Mouse (Mus musculus): ENCODE data around the gene Enpp4. TPM values are rescaled to one million over a fixed set of nuclear protein-coding genes. Genes with fewer than 3 reads are reported as not detected.
A peak's percentile ranks its signal among the peaks of the same experiment; 100 is the strongest.

The Enpp4 gene
- total and polyA plus RNA-seq, 3 experiments: 8.5 to 24.6 (median 21.6) TPM

DNA sequence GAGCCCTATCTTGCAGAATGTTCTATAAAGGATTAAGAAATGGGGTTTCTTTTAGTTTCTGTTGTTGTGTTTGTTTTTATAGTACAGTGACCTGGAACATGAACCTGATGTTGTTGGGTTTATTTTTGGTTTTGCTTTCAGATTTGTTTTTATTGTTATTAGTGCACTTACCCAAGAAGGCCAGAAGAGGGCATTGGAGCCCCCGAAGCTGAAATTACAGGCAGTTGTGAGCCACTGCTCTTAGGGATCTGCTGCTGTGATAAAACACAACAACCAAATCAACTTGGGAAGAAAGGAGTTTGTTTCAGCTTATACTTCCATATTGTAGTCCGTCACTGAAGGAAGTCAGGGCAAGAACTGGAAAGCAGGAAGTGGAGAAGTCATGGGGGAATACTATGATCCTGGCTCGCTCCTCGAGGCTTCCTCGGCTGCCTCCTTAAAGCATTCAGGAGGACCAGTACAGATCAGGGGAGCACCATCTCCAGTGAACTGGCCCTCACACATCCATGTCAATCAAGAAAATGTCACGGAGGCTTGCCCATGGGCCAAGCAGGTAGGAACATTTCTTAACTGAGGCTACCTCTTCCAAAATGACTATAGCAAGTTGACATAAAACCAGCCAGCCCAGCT, 29.4 kb downstream of the Enpp4 start:
- intact Hi-C loops (cut with DNase I): loop anchor here (1.0 to 5.0 kb wide), 2 partner anchors 54 to 181 kb away; no protein-coding TSS in a partner anchor
- Histone ChIP-seq H3K27me3 (ENCODE audit: control insufficient read depth, insufficient read depth, low read length) (no peaks in the 10 kb centered on the region), H3K9ac (ENCODE audit: low read depth, low read length) (peak overlapping the region; percentile 9; the same call in 1 of the 2 replicates), H3K4me1 (ENCODE audit: control insufficient read depth, insufficient read depth, low read length) (peaks cover 6% of the 10 kb centered on the region), H3K4me3 (peak overlapping the region; percentile 18; the same call in 1 of the 2 replicates), H3K27ac (peak overlapping the region; percentile 78), H3K36me3 (ENCODE audit: control insufficient read depth, insufficient read depth, low read length) (no peaks in the 10 kb centered on the region), H3K79me2 (replicated peaks; ENCODE audit: control insufficient read depth, insufficient read depth, low read length) (peaks cover 2% of the 10 kb centered on the region; the same call in 1 of the 2 replicates)
- 34% methylated on average over 6 of the region's 6 CpGs for WGBS
- peak; percentile 23 to 25 for DNase-seq
- TF ChIP-seq POLR2A (IDR thresholded peaks at IDR 0.05; ENCODE audit: insufficient read depth, low read depth, low read length): no peak
- TF ChIP-seq EP300 (IDR thresholded peaks at IDR 0.05; ENCODE audit: insufficient read depth, low read depth, low read length): peak; percentile 50; the same call in 1 of the 2 replicates
- peak; percentile 88 for TF ChIP-seq CTCF (IDR thresholded peaks at IDR 0.05)

DNA sequence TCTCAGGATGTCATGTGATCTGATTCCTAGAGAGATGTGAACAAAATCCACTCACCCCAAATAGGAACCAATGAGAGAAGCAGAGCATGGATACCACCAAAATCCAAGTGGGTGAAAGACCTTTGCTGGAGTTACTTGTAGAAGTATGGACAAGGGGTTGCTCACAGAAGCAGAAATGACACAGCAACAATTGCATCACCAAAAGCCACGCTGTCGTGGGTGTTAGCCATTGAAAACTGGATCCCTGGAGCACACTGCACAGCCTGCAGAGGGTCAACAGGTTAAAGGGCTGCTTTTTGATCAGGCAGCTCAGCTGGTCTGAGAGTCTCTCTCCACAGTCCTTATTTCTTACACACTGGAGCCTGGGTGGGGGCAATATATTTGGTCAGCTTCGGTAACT, 30.0 kb downstream of the Enpp4 start:
- Histone ChIP-seq H3K27me3 (ENCODE audit: control insufficient read depth, insufficient read depth, low read length) (no peaks in the 10 kb centered on the region), H3K27ac (peak overlapping the region; percentile 78), H3K79me2 (replicated peaks; ENCODE audit: control insufficient read depth, insufficient read depth, low read length) (peaks cover 2% of the 10 kb centered on the region; the same call in 1 of the 2 replicates), H3K36me3 (ENCODE audit: control insufficient read depth, insufficient read depth, low read length) (no peaks in the 10 kb centered on the region), H3K4me3 (peak overlapping the region; percentile 7; the same call in 1 of the 2 replicates), H3K9ac (ENCODE audit: low read depth, low read length) (no peak overlapping the region), H3K4me1 (ENCODE audit: control insufficient read depth, insufficient read depth, low read length) (peaks cover 6% of the 10 kb centered on the region)
- peak in 1 of 2 experiments; percentile 30 for DNase-seq
- WGBS: 77% methylated on average over 3 of the region's 3 CpGs
- no peak for TF ChIP-seq CTCF (IDR thresholded peaks at IDR 0.05)
- TF ChIP-seq EP300 (IDR thresholded peaks at IDR 0.05; ENCODE audit: insufficient read depth, low read depth, low read length): no peak
- TF ChIP-seq POLR2A (IDR thresholded peaks at IDR 0.05; ENCODE audit: insufficient read depth, low read depth, low read length): no peak
- intact Hi-C loops (cut with DNase I): loop anchor here (5.0 kb wide), 1 partner anchor 182 kb away; no protein-coding TSS in a partner anchor

DNA sequence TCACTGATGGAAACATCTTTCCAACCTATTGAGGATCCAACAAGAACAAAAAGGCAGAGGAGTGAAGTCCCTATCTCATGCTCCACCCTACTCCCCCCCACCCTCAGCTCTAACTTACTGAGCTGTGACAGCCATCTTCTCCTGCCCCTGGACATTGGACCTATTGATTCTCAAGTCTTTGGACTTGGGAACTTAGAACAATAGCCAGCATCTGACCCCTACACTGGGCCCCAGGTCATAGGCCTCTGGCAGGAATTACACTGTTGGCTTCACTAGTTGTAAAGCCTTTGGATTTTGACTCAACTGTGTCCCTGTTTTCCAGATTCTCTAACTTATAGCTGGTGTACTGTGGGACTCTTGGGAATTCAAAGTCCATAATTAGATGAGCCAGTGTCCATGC, 33.9 kb downstream of the Enpp4 start:
- TF ChIP-seq EP300 (IDR thresholded peaks at IDR 0.05; ENCODE audit: insufficient read depth, low read depth, low read length): no peak
- TF ChIP-seq POLR2A (IDR thresholded peaks at IDR 0.05; ENCODE audit: insufficient read depth, low read depth, low read length): no peak
- no peak for TF ChIP-seq CTCF (IDR thresholded peaks at IDR 0.05)
- intact Hi-C loops (cut with DNase I): no loop called here

DNA sequence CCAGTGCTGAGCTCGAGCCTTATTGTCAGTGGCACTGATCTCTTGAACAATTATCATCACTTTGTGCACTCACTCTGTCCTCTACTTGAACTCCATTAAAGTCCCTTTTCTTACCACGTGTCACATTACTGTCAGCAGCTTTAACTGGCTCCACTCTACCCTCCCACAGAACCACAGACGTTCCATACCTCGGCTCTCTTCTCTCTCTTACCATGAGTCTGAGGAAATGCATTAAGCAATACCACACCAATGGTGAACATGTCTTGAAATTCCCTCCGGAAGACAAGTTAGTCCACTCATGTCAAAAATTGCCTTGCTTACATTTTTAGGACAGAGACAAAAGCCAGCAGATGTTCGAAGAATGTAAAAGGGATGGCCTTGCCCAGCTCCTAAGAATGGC, 36.7 kb downstream of the Enpp4 start:
- no peak overlapping the region for H3K4me3 ChIP-seq
- WGBS: 70% methylated on average over 6 of the region's 6 CpGs
- no peak for DNase-seq

More for the DNA sequence above, 33.9 kb downstream of the Enpp4 start:
- no peak overlapping the region for H3K4me3 ChIP-seq
- peaks cover 3% of the 10 kb centered on the region; the same call in 1 of the 2 replicates for H3K4me1 ChIP-seq (ENCODE audit: control insufficient read depth, insufficient read depth, low read length)
- H3K9ac ChIP-seq (ENCODE audit: low read depth, low read length): no peak overlapping the region
- no peaks in the 10 kb centered on the region for H3K36me3 ChIP-seq (ENCODE audit: control insufficient read depth, insufficient read depth, low read length)
- H3K79me2 ChIP-seq (replicated peaks; ENCODE audit: control insufficient read depth, insufficient read depth, low read length): no peaks in the 10 kb centered on the region
- no peak overlapping the region for H3K27ac ChIP-seq
- DNase-seq: no peak
- H3K27me3 ChIP-seq (ENCODE audit: control insufficient read depth, insufficient read depth, low read length): no peaks in the 10 kb centered on the region

DNA sequence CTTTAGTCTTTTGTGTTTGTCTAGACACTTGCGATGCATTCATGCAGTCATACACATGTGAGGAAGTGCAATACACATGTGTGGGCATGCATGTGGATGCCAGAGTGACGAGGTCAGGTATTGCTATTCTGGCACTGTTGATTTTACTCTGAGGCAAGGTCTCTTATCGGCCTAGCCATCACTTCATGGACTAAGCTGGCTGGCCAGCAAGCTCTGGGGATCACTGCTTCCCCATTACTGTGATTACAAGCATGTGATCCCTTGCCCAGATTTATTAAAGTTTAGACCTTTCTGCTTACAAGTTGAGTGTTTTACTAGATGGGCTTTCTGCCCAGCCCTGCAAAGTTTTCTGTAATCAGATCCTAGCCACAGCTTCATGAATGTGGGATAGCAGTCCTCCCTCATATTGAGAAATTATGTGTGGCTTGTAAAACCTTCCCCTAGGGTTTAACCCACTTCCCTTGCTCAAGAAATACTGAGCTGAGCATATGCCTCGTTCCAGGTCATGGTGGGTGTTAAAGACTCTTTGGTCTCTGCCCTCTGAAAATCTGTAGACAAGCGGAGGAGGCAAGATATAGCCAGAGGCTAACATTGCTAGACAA, 44.2 kb downstream of the Enpp4 start:
- H3K27ac ChIP-seq: no peak overlapping the region
- TF ChIP-seq POLR2A (IDR thresholded peaks at IDR 0.05; ENCODE audit: insufficient read depth, low read depth, low read length) (no peak), EP300 (IDR thresholded peaks at IDR 0.05; ENCODE audit: insufficient read depth, low read depth, low read length) (no peak), CTCF (IDR thresholded peaks at IDR 0.05) (no peak)
- H3K36me3 ChIP-seq (ENCODE audit: control insufficient read depth, insufficient read depth, low read length): no peaks in the 10 kb centered on the region
- no peak overlapping the region for H3K9ac ChIP-seq (ENCODE audit: low read depth, low read length)
- H3K79me2 ChIP-seq (replicated peaks; ENCODE audit: control insufficient read depth, insufficient read depth, low read length): no peaks in the 10 kb centered on the region
- no peaks in the 10 kb centered on the region for H3K4me1 ChIP-seq (ENCODE audit: control insufficient read depth, insufficient read depth, low read length)
- no peaks in the 10 kb centered on the region for H3K27me3 ChIP-seq (ENCODE audit: control insufficient read depth, insufficient read depth, low read length)
- no peak overlapping the region for H3K4me3 ChIP-seq
- intact Hi-C loops (cut with DNase I): no loop called here
- 76% methylated on average over 5 of the region's 5 CpGs for WGBS
- DNase-seq: no peak

More for the DNA sequence above, 36.7 kb downstream of the Enpp4 start:
- no peaks in the 10 kb centered on the region for H3K79me2 ChIP-seq (replicated peaks; ENCODE audit: control insufficient read depth, insufficient read depth, low read length)
- H3K27ac ChIP-seq: no peak overlapping the region
- TF ChIP-seq EP300 (IDR thresholded peaks at IDR 0.05; ENCODE audit: insufficient read depth, low read depth, low read length) (no peak), CTCF (IDR thresholded peaks at IDR 0.05) (no peak), POLR2A (IDR thresholded peaks at IDR 0.05; ENCODE audit: insufficient read depth, low read depth, low read length) (no peak)
- H3K36me3 ChIP-seq (ENCODE audit: control insufficient read depth, insufficient read depth, low read length): no peaks in the 10 kb centered on the region
- H3K9ac ChIP-seq (ENCODE audit: low read depth, low read length): no peak overlapping the region
- no peaks in the 10 kb centered on the region for H3K4me1 ChIP-seq (ENCODE audit: control insufficient read depth, insufficient read depth, low read length)
- intact Hi-C loops (cut with DNase I): no loop called here
- no peaks in the 10 kb centered on the region for H3K27me3 ChIP-seq (ENCODE audit: control insufficient read depth, insufficient read depth, low read length)

DNA sequence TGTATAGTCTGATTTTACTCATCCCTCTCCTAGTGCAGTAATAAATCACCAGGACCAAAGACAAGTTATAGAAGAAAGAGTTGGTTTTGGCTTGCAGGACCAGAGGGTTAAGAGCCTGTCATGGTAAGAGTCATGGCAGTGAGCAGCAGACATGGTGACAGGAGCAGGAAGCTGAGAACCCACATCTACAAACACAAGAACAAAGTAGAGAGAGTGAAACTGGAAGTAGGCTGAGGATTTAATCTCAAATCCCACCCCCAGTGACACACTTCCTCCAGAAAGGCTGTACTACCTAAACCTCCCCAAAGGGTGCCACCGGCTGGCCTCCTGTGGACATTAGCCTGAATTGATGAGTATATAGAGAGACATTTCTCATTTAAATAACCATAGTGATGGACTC, 44.8 kb downstream of the Enpp4 start:
- H3K36me3 ChIP-seq (ENCODE audit: control insufficient read depth, insufficient read depth, low read length): no peaks in the 10 kb centered on the region

More for the DNA sequence above, 44.8 kb downstream of the Enpp4 start:
- H3K27ac ChIP-seq: no peak overlapping the region
- H3K9ac ChIP-seq (ENCODE audit: low read depth, low read length): no peak overlapping the region
- H3K4me1 ChIP-seq (ENCODE audit: control insufficient read depth, insufficient read depth, low read length): no peaks in the 10 kb centered on the region
- 83% methylated on average over 1 of the region's 1 CpGs for WGBS
- intact Hi-C loops (cut with DNase I): no loop called here
- H3K79me2 ChIP-seq (replicated peaks; ENCODE audit: control insufficient read depth, insufficient read depth, low read length): no peaks in the 10 kb centered on the region
- no peak for TF ChIP-seq EP300 (IDR thresholded peaks at IDR 0.05; ENCODE audit: insufficient read depth, low read depth, low read length)
- TF ChIP-seq CTCF (IDR thresholded peaks at IDR 0.05): no peak
- TF ChIP-seq POLR2A (IDR thresholded peaks at IDR 0.05; ENCODE audit: insufficient read depth, low read depth, low read length): no peak
- no peak for DNase-seq
- H3K4me3 ChIP-seq: no peak overlapping the region
- H3K27me3 ChIP-seq (ENCODE audit: control insufficient read depth, insufficient read depth, low read length): no peaks in the 10 kb centered on the region

Measured in heart, adult 2 months (tissue).